Mouse (Mus musculus): ENCODE measurements around the gene Stc2.

The Stc2 gene

GRCm38 (mm10) chr11:31366421-31366820 lies 3.5 kb downstream of the Stc2 start:
- DNase-seq (ENCODE audit: low spot score) = no peak

GRCm38 (mm10) chr11:31365981-31366380 lies 3.9 kb downstream of the Stc2 start:
- no peak for DNase-seq (ENCODE audit: low spot score)

GRCm38 (mm10) chr11:31365280-31365679 lies 4.6 kb downstream of the Stc2 start:
- no peak for DNase-seq (ENCODE audit: low spot score)

GRCm38 (mm10) chr11:31362856-31363255 lies 7.0 kb downstream of the Stc2 start:
- no peak for DNase-seq (ENCODE audit: low spot score)

DNA sequence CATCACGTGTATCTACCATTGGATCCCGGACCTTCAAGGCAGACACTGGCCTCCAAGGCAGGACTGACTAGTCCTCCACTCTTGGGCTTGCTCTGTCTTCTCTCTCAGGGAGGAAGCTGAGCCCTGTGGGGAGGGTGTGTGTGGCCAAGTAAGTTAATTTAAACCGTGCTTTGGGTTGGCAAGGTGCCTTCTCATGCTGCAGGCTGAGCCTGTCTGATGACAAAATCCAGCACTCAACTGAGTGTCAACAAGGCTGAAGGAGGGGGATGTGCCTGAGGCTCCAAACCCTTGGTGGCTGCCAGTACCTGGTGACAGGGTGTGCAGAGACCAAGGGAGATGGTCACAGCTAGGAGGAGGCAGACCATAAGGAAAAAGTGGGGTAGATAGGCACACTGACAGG lies 7.5 kb downstream of the Stc2 start:
- DNase-seq (ENCODE audit: low spot score) = no peak

DNA sequence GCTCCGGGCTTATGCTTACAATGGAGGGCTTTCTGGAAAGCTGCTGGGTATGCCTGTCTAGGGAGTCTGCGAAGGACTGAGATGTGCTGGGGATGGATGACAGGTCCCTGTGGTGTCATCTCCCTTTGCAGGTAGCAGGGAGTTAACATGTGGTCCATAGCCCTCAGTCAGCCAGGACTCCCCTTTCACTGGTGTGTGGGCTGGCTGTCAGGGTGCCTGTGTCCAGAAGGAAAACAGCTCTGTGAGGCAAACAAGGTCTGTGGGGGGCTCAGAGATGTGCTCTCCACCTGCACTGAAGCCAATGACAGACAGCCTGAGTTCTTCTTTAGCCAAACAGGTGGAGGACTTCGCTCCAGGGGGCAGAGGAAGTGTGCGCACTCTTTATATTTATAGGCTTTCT lies 8.8 kb downstream of the Stc2 start:
- DNase-seq (ENCODE audit: low spot score) = no peak

DNA sequence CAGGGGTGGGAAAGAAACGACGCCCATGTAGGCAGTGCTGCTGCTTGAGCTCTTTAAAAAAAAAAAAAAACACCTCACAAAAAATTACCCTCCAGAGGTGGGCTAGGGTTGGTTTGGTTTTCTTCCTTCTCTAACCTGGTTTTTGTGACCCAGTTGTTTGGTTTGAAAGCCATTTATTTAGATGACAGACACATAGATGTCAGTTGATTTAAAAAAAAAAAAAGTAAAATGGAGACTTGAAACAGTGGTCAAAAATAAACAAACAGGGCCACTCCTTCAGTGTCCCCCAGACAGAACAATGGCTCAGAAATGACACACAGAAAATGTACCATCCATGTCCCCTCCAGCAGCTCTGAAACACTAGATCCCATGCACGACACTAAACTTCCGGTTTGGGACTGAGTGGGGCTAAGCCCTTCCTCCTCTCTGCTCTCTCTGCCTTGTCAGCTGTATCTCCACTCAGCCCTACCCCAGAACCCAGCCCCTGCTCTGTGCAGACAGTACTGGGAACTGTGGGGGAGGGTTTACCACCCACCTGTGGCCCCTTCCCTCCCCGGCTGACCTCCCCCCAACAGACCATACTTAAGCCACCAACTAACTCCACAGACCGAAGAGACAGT lies 10.5 kb downstream of the Stc2 start:
- DNase-seq (ENCODE audit: low spot score) = no peak

DNA sequence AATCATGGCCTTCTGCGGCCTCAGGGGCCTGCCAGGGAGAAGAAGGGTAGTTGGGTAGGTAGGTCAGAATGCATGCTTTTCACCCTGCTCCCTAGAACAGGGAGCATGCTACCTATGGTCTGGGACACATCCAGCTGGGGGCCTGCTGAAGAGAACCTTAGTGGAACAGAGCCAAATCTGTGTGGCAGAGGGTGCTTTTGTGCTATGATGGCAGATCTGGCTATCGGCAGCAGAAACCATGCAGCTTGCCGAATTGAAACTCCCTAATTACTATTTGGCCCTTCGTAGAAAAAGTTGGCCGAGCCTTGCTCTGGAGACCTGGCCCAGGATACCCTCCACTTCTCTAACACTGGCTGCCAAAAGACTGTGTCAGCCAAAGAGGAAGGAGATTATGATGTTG lies 11.4 kb downstream of the Stc2 start:
- DNase-seq (ENCODE audit: low spot score) = no peak

- no peak for DNase-seq (ENCODE audit: low spot score)
These were observed 13.0 kb downstream of the Stc2 start for GRCm38 (mm10) chr11:31356866-31357265.

- DNase-seq (ENCODE audit: low spot score) = no peak
These were observed 14.1 kb downstream of the Stc2 start for GRCm38 (mm10) chr11:31355737-31356136.

DNA sequence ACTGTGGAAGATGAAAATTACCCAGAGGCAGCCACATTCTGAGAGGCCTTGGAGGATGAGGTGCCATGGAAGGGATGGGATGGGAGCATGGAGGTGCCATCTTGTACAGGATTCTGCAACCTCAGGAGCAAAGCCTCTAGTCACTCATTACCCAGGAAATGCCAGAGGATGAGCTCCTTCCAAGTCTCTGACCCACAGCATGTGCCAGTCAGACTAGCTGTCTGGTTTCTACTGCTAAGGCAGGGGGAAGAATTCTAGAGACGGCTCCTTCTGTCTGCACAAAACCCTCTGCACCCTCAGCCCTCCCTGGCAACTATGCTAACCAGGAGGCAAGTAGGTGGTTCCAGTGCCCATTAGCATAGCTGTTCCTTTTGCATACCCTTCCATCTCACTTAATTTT lies 15.4 kb downstream of the Stc2 start:
- no peak for DNase-seq (ENCODE audit: low spot score)
